Mouse (Mus musculus) embryo, embryonic 11.5 days (tissue): ENCODE data around the gene Stra8.
A peak's percentile ranks its signal among the peaks of the same experiment; 100 is the strongest.

Source experiments
- DNase-seq: peaks from one replicate; pipeline ENCODE4 v3.0.0-alpha.2; 2012; ENCODE audit warnings: low read depth, low spot score

The Stra8 gene

DNA sequence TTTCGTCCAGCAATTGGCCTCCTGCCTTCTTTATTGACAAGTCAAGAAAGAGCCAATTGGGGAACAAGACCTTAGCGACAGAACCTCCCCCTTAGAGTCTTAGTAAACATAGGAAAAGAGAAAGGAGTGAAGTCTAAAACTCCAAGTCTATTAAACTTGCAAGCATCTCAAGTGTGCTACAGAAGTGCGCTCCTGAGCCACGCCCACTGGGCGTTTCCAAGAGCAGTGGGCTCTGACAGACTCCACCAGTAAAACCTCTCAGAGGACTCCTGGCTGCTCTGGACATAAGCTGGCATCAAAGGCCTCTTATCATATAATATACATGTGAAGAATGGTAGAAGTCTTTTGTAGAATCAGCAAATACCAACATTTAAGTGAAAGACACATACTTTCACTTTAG is 16.5 kb upstream of the Stra8 start:
- DNase-seq, result no peak

DNA sequence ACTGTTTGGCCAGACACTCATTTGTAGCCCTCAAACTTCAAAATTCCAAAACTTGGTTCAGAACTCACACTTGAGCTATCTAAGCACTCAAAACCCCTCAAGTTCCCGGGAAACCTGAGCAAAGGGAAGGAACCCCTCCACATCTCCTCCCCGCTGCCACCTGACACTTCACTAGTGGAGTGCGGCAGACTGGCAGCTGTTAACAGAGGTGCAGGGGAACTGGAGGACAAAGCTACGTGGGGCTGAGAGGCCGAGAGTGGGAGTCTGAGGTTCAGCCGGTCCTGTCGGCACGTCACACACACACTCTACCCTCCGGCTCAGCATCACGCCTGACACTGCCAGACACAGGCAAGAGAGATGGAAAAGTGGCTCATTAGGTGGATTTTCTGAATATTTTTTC is 16.1 kb upstream of the Stra8 start:
- DNase-seq, result no peak

DNA sequence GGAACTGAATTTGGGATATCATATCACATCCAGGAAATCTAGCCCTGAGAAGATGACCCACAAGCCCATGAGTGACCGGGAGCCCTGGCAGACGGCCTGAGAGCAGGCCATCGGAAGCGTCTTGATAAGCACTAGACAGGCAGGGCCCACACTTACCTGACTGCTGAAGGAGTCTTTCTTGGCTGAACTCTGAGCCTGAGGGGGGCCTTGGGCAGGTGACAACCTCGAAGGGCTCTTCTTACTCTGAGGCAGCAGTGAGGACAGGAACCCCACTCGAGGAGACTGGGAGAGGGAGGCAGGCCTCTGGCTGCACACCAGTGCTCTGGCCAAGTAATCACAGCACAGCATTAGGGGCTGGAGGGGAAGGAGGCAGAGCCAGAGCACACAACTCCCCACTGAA is 15.6 kb upstream of the Stra8 start:
- no peak for DNase-seq

DNA sequence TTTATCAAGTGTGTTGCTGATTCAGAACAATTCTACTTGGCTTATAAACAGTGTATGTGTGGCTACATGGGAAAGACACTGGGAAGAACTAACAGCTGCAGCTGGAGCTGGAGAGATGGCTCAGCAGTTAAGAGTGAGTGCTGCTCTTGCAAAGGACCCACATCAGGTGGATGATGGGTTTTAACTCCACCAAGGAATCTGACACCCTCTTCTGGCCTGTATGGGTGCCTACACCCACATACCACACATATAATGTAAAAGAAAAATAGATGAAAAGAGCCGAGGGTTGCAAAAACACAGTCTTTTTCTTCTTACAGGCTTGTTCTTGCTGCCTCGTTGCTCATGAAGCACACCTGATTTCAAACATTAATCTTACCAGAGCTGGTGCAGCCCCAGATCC is 13.8 kb upstream of the Stra8 start:
- DNase-seq, result no peak

- no peak for DNase-seq
Measured at GRCm38 (mm10) chr6:34906661-34907060, 13.3 kb upstream of the Stra8 start.

GRCm38 (mm10) chr6:34907121-34907614 is 12.8 kb upstream of the Stra8 start:
- DNase-seq, result no peak

GRCm38 (mm10) chr6:34907696-34908260 is 12.2 kb upstream of the Stra8 start:
- no peak for DNase-seq

DNA sequence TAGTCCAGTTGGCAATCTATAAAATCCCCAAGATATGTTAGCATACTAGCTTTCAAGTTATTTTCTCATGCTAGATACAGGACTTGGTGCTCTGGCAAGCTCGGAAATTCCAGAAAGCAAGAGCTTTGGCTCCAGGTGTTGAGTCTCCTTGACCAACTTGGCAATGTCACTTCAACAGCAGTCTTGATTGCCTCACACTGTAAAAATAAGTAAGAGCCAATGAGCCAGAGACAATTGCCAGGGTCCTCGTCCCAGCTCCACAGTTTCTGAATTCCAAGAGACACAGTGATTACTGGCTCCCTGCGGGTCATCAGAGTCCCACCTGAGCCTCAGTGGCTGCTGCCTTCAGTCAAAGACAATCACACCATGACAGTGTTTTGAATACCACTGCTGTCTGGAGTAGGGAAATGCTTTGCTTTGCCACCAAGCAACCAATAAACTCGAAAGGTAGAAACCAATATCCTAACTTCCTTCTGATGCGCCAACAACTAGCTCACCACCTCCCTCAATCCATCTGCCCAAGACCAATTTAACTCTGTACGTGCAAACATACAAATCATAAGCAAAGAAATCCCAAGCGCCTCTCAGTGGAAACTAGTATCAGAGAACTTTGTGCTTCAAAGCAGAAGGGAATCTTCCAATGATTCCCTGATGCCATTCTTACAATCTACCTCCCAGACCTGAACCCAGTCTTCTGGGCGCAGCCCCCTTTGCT is 10.2 kb upstream of the Stra8 start:
- no peak for DNase-seq

- DNase-seq, result peak; percentile 90
Measured at GRCm38 (mm10) chr6:34910371-34911219, 9.4 kb upstream of the Stra8 start, which contains the start of gene Wdr91. TSS of gene Wdr91 (minus strand) at chr6:34910876.

DNA sequence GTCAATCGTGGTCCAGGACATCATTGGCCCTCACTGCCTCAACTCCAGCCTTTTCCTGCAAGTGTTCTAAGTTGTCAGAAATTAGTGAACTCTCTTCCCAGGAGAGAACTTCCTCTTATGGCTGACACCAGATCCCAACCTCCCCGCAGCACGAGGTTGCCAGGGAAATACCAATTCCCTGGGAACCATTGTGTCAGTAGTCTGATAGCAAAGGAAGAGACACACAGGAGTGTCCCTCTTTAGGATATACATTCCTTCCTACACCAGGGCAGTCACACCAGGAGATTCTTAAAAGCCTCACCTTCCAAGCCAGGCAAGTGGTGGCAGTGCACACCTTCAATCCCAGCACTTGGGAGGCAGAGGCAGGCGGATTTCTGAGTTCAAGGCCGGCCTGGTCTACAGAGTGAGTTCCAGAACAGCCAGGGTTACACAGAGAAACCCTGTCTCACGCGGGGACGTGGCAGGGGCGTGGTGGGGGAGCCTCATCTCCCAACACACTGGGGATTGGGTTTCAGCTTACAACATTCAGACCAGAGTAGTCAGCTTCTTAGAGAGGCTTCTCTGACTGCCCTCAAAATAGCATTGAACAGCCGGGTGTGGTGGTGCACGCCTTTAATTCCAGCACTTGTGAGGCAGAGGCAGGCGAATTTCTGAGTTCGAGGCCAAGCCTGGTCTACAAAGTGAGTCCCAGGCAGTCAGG is 6.5 kb upstream of the Stra8 start:
- no peak for DNase-seq

DNA sequence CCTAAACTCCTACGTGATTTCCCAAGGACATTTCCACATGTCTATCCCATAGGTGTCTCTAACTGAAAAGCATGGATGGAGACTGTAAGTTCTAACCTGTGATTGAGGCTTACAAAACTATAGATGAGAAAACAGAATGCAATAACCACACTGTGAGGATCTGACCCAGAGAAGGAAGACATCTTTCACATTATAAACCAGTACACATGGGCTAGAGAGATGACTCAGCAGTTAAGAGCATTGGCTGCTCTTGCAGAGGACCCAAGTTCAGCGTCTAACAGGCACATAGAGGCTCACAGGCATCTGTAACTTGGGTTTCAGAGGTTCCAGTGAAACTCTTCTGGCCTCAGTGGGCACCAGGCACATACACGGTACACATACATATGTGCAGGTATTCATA is 5.5 kb upstream of the Stra8 start:
- DNase-seq, result no peak

- DNase-seq, result no peak
Measured at GRCm38 (mm10) chr6:34919146-34919545, 817 bp upstream of the Stra8 start.

- DNase-seq, result no peak
Measured at GRCm38 (mm10) chr6:34920631-34921030, 668 bp downstream of the Stra8 start.

DNA sequence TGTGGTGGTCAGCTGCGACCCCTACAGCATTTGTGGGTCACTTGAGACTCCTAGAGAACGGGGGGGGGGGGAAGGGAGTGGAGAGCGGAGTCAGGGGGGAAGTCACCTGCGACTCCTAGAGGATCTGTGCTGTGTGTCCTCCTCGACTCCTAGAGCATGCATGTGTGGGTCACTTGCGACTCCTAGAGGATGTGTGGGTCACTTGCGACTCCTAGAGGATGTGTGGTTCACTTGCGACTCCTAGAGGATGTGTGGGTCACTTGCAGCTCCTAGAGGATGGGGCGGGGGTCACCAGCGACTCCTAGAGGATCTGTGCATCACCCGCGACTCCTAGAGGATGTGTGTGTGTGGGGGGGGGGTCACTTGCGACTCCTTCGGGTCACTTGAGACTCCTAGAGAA is 2.0 kb downstream of the Stra8 start:
- DNase-seq, result peak; percentile 20

DNA sequence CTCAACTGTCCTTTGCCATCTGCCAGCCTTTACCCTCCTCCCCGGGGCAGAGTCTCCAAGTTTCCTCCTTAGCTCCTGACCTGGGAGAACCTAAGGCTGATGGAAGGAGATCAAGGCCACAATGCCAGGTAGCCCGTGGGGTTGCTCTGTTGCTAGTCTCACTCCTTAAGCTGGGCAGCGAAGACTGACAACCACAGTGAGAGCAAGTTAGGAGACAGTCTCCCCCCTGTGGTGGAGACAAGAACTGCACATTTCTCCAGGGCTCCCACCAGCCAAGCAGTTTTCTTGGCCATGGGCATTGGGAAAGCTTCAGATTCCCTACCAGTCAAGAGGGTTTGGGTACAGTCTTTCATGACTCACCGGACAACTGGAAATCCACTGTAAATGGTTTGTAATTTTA is 7.2 kb downstream of the Stra8 start:
- peak; percentile 49 for DNase-seq

DNA sequence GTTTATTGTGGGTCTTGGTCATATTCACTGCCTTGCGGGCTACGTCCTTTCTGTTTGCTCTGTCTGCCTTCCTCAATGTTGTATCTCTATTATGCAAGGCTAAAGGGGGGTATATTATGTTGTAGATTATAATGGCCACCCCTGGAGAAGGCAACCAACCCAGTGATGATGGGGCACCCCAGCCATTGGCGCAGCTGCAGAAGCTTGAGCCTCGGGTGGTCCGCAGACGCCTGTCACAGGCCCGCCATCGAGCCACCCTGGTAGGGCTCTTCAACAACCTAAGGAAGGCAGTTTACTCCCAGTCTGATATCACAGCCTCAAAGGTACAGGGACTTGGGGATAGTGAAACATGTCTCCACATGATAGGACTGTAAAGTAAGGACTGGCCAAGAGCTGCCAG is 7.6 kb downstream of the Stra8 start:
- DNase-seq, result no peak

GRCm38 (mm10) chr6:34932633-34933032 is 12.7 kb downstream of the Stra8 start:
- no peak for DNase-seq

DNA sequence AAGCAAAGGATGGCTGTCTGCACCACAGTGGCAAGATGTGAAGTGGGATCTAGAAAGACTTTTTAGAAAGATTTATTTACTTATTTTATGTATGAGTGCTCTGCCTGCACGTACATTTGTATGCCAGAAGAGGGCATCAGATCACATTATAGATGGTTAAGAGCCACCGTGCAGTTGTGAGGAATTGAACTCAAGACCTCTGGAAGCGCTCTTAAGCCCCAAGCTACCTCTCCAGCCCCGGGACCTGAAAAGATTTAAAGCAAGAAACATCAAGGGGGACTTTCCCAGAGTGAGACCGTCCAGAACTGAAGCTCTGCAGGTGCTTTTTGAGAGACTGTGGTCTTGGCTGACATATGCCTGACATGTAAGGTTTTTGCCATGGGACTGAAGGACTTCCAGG is 16.8 kb downstream of the Stra8 start:
- DNase-seq, result no peak

GRCm38 (mm10) chr6:34938280-34938928 is 18.4 kb downstream of the Stra8 start:
- no peak for DNase-seq

GRCm38 (mm10) chr6:34938929-34939325 is 19.0 kb downstream of the Stra8 start:
- no peak for DNase-seq

DNA sequence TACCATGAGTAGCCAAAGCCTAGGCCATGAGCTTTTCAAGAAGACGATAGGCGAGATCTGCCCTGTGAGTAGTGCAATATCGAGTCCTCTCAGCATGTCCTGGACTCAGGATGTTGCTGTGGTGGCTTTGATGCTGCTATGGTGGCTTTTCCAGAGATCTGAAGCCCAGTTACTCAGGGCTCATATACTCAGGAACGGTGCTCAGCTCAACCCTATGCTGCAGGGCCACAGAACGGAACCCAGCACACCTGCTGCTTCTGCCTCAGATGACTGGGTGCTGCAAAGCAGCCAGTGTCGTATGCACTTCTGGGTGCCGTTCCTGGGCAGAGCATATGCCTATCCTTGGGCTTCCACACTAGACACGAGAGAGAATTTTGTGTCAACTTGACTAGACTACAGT is 19.5 kb downstream of the Stra8 start:
- no peak for DNase-seq
